Mouse (Mus musculus): Measurements from ENCODE around the gene Rps27l. TPM values are rescaled to one million over a fixed set of nuclear protein-coding genes. Genes with fewer than 3 reads are reported as not detected.
A peak's percentile ranks its signal among the peaks of the same experiment; 100 is the strongest.

The Rps27l gene
- polyA plus RNA-seq (2012; fragmentation: generic; extraction: Trizol) = 588 TPM

DNA sequence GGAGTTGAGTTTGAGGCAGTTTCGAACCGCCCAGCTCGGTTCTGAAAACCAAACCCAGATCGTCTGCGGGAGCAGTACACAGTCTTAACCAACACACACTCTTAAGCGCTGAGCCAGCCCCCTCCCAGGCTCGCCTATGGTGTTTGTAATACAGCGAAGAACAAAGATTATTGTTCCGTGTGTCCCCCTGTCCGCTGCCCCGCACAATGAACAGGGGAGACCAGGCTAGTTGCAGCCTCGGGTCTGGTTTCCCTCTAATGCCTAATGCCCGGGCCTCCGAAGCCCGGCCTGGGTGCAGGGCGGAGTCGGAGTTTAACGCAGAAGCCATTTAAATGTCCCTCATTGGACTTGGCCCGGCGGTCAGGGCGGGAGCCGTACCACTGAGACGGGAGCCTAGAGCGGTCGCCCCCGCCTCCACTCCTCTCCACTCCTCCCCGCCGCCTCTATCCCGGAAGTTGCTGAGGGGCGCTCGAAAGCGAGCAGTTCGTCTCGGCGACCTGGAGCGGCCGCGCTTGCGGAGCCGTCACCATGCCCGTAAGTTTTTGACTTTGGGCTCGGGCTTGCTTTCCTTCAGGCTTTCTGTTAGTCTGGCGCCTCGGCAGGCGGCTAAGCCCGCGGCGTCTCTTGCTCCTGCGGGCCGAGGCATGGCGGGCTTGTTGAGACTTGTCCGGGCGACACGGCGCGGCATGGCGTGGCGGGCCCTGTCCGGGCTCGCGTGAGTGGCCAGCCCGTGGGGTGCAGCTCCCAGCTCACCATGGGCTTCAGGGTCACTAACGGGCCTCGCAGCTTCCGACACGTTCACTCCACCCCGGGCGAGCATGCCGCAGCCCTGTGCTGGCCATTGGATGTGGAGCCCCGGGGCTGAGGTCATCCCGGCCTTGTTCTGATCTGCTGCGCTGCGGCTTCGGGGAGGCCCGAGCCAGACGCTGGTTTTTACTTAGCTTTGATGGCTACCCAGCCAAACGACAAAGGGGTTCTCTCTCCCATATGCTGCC is at the start of gene Rps27l:
Gene Rps27l, plus strand, starts transcription at position 440 of the 995 bp plus-strand sequence.
- Histone ChIP-seq H3K4me2 (ENCODE audit: low read depth) (peak within 1 kb of the TSS; percentile 91), H3K27me3 (ENCODE audit: control insufficient read depth, insufficient read depth, insufficient read length) (no peaks in the 10 kb centered on the region), H3ac (ENCODE audit: control insufficient read depth, insufficient read length) (peak within 1 kb of the TSS; percentile 90), H3K36me3 (ENCODE audit: control insufficient read depth, insufficient read depth) (peaks cover 16% of the 10 kb centered on the region), H3K4me3 (peak within 1 kb of the TSS; percentile 82), H3K79me2 (ENCODE audit: control insufficient read depth, insufficient read depth) (peaks cover 18% of the 10 kb centered on the region)
- TF ChIP-seq MYOD1 (IDR thresholded peaks at IDR 0.05; ENCODE audit: control insufficient read depth in 1 of 3, insufficient read length in 2 of 3, low read depth in 2 of 3) (peak in 1 of 3 experiments; percentile 21), REST (IDR thresholded peaks at IDR 0.05; ENCODE audit: insufficient read depth, insufficient read length) (no peak), E2F4 (IDR thresholded peaks at IDR 0.05; ENCODE audit: insufficient read depth) (peak; percentile 58), POLR2AphosphoS2 (IDR thresholded peaks at IDR 0.05; ENCODE audit: insufficient read length, low read depth) (peak; percentile 70), POLR2A (IDR thresholded peaks at IDR 0.05; ENCODE audit: insufficient read length, low read depth) (peak; percentile 81), CEBPB (IDR thresholded peaks at IDR 0.05; ENCODE audit: insufficient read depth, poor library complexity, severe bottlenecking) (no peak), SRF (IDR thresholded peaks at IDR 0.05; ENCODE audit: control insufficient read depth, insufficient read length, low read depth) (no peak), TCF12 (IDR thresholded peaks at IDR 0.05; ENCODE audit: insufficient read depth, poor library complexity, severe bottlenecking) (no peak), TCF3 (IDR thresholded peaks at IDR 0.05; ENCODE audit: insufficient read length, low read depth) (no peak), MAX (IDR thresholded peaks at IDR 0.05; ENCODE audit: low read depth) (no peak)

GRCm38 (mm10) chr9:66896951-66897350 is 48.9 kb upstream of the Rps27l start:
- Histone ChIP-seq H3K4me2 (ENCODE audit: low read depth) (no peak overlapping the region), H3K27me3 (ENCODE audit: control insufficient read depth, insufficient read depth, insufficient read length) (no peaks in the 10 kb centered on the region), H3K36me3 (ENCODE audit: control insufficient read depth, insufficient read depth) (no peaks in the 10 kb centered on the region), H3ac (ENCODE audit: control insufficient read depth, insufficient read length) (no peak overlapping the region), H3K79me2 (ENCODE audit: control insufficient read depth, insufficient read depth) (peaks cover 4% of the 10 kb centered on the region), H3K4me3 (no peak overlapping the region)
- no peak for TF ChIP-seq CEBPB (IDR thresholded peaks at IDR 0.05; ENCODE audit: insufficient read depth, poor library complexity, severe bottlenecking)
- no peak for TF ChIP-seq MYOG (IDR thresholded peaks at IDR 0.05; ENCODE audit: control insufficient read depth in 1 of 3, insufficient read depth in 1 of 3, insufficient read length in 2 of 3, low read depth in 2 of 3)
- no peak for TF ChIP-seq REST (IDR thresholded peaks at IDR 0.05; ENCODE audit: insufficient read depth, insufficient read length)
- no peak for TF ChIP-seq MAX (IDR thresholded peaks at IDR 0.05; ENCODE audit: low read depth)
- TF ChIP-seq POLR2AphosphoS2 (IDR thresholded peaks at IDR 0.05; ENCODE audit: insufficient read length, low read depth) = no peak
- no peak for TF ChIP-seq TCF3 (IDR thresholded peaks at IDR 0.05; ENCODE audit: insufficient read length, low read depth)
- no peak for TF ChIP-seq SRF (IDR thresholded peaks at IDR 0.05; ENCODE audit: control insufficient read depth, insufficient read length, low read depth)
- TF ChIP-seq POLR2A (IDR thresholded peaks at IDR 0.05; ENCODE audit: insufficient read length, low read depth) = no peak
- TF ChIP-seq USF1 (IDR thresholded peaks at IDR 0.05; ENCODE audit: low read depth) = no peak
- no peak for TF ChIP-seq E2F4 (IDR thresholded peaks at IDR 0.05; ENCODE audit: insufficient read depth)
- TF ChIP-seq MYOD1 (IDR thresholded peaks at IDR 0.05; ENCODE audit: control insufficient read depth in 1 of 3, insufficient read length in 2 of 3, low read depth in 2 of 3) = no peak
- TF ChIP-seq TCF12 (IDR thresholded peaks at IDR 0.05; ENCODE audit: insufficient read depth, poor library complexity, severe bottlenecking) = no peak

DNA sequence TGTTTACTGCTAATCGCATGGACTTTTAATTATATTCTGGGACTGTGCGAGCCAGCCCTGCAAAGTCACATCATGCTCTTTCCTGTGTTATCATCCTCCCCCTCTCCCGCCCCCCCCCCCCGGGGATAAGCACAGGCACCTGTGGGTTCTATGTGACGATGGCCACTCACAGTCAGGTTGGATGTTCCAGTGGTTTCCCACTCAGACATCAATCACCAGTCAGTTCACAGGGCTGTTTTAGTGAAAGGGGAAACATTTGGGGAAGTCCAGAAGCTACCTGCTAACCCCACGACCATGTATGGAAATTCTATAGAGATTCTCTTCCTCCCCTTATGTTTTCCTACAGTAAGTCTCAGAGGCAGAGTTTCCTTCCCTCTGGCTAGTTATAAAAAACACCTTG is 48.0 kb upstream of the Rps27l start:
- H3K36me3 ChIP-seq (ENCODE audit: control insufficient read depth, insufficient read depth) = no peaks in the 10 kb centered on the region
- H3K79me2 ChIP-seq (ENCODE audit: control insufficient read depth, insufficient read depth) = peaks cover 4% of the 10 kb centered on the region
- no peak overlapping the region for H3K4me3 ChIP-seq
- H3K4me2 ChIP-seq (ENCODE audit: low read depth) = no peak overlapping the region
- TF ChIP-seq POLR2AphosphoS2 (IDR thresholded peaks at IDR 0.05; ENCODE audit: insufficient read length, low read depth) (no peak), MYOD1 (IDR thresholded peaks at IDR 0.05; ENCODE audit: control insufficient read depth in 1 of 3, insufficient read length in 2 of 3, low read depth in 2 of 3) (no peak), TCF12 (IDR thresholded peaks at IDR 0.05; ENCODE audit: insufficient read depth, poor library complexity, severe bottlenecking) (no peak), CEBPB (IDR thresholded peaks at IDR 0.05; ENCODE audit: insufficient read depth, poor library complexity, severe bottlenecking) (no peak), TCF3 (IDR thresholded peaks at IDR 0.05; ENCODE audit: insufficient read length, low read depth) (no peak), REST (IDR thresholded peaks at IDR 0.05; ENCODE audit: insufficient read depth, insufficient read length) (no peak), MYOG (IDR thresholded peaks at IDR 0.05; ENCODE audit: control insufficient read depth in 1 of 3, insufficient read depth in 1 of 3, insufficient read length in 2 of 3, low read depth in 2 of 3) (no peak), E2F4 (IDR thresholded peaks at IDR 0.05; ENCODE audit: insufficient read depth) (no peak), MAX (IDR thresholded peaks at IDR 0.05; ENCODE audit: low read depth) (no peak)
- no peaks in the 10 kb centered on the region for H3K27me3 ChIP-seq (ENCODE audit: control insufficient read depth, insufficient read depth, insufficient read length)
- H3ac ChIP-seq (ENCODE audit: control insufficient read depth, insufficient read length) = no peak overlapping the region

DNA sequence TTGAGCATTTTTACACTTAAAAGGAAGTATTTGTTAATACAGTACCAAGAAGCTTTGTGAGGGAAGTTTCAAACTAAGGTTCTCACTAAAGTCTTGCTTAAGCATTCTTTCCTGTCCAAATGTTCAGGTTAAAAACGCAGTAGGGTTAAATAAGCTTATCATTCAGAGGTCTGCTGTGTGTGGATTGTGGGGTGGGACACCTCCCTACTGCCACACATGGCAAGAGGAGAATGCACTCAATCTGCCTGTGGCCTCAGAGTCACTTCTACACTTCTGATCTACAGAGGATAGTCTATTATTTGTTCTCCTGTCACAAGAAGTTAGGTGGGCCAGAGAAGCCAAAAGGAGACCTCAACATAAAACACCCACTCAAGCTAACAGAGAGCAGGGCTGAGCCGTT is 46.8 kb upstream of the Rps27l start:
- Histone ChIP-seq H3ac (ENCODE audit: control insufficient read depth, insufficient read length) (no peak overlapping the region), H3K4me2 (ENCODE audit: low read depth) (no peak overlapping the region), H3K4me3 (no peak overlapping the region), H3K79me2 (ENCODE audit: control insufficient read depth, insufficient read depth) (peaks cover 4% of the 10 kb centered on the region), H3K27me3 (ENCODE audit: control insufficient read depth, insufficient read depth, insufficient read length) (no peaks in the 10 kb centered on the region), H3K36me3 (ENCODE audit: control insufficient read depth, insufficient read depth) (no peaks in the 10 kb centered on the region)
- no peak for TF ChIP-seq E2F4 (IDR thresholded peaks at IDR 0.05; ENCODE audit: insufficient read depth)
- TF ChIP-seq MYOG (IDR thresholded peaks at IDR 0.05; ENCODE audit: control insufficient read depth in 1 of 3, insufficient read depth in 1 of 3, insufficient read length in 2 of 3, low read depth in 2 of 3) = no peak
- TF ChIP-seq POLR2A (IDR thresholded peaks at IDR 0.05; ENCODE audit: insufficient read length, low read depth) = no peak
- TF ChIP-seq TCF12 (IDR thresholded peaks at IDR 0.05; ENCODE audit: insufficient read depth, poor library complexity, severe bottlenecking) = no peak
- no peak for TF ChIP-seq USF1 (IDR thresholded peaks at IDR 0.05; ENCODE audit: low read depth)
- no peak for TF ChIP-seq SRF (IDR thresholded peaks at IDR 0.05; ENCODE audit: control insufficient read depth, insufficient read length, low read depth)
- no peak for TF ChIP-seq MAX (IDR thresholded peaks at IDR 0.05; ENCODE audit: low read depth)
- no peak for TF ChIP-seq REST (IDR thresholded peaks at IDR 0.05; ENCODE audit: insufficient read depth, insufficient read length)
- no peak for TF ChIP-seq POLR2AphosphoS2 (IDR thresholded peaks at IDR 0.05; ENCODE audit: insufficient read length, low read depth)
- no peak for TF ChIP-seq MYOD1 (IDR thresholded peaks at IDR 0.05; ENCODE audit: control insufficient read depth in 1 of 3, insufficient read length in 2 of 3, low read depth in 2 of 3)
- no peak for TF ChIP-seq TCF3 (IDR thresholded peaks at IDR 0.05; ENCODE audit: insufficient read length, low read depth)
- no peak for TF ChIP-seq CEBPB (IDR thresholded peaks at IDR 0.05; ENCODE audit: insufficient read depth, poor library complexity, severe bottlenecking)

All from myocyte (in vitro differentiated cells).